Mouse (Mus musculus) frontal cortex, postnatal 25 days (tissue): Measurements from ENCODE around the gene Cdkn1c.

Source experiments
- DNase-seq, 2 experiments: peaks; one replicate each; pipeline ENCODE4 v3.0.0; 2022; ENCODE audit warnings: low spot score in 2 of 2

Gene Cdkn1c

GRCm38 (mm10) chr7:143473347-143474101, 12.7 kb upstream of the Cdkn1c start, which contains the start of gene Slc22a18:
Slc22a18 (plus strand) TSS chr7:143473736.
- no peak for DNase-seq

- DNase-seq, result peak; percentile 51 to 57
These were observed 9.1 kb upstream of the Cdkn1c start for GRCm38 (mm10) chr7:143469946-143470345.

- DNase-seq, result no peak
These were observed 6.9 kb upstream of the Cdkn1c start for GRCm38 (mm10) chr7:143467714-143468113.

GRCm38 (mm10) chr7:143466099-143466677, 5.3 kb upstream of the Cdkn1c start:
- DNase-seq, result peak; percentile 76 to 79

- DNase-seq, result no peak
These were observed 4.1 kb upstream of the Cdkn1c start for GRCm38 (mm10) chr7:143464811-143465560.

- DNase-seq, result peak; percentile 58 to 65
These were observed 3.1 kb upstream of the Cdkn1c start for GRCm38 (mm10) chr7:143463865-143464415.

- DNase-seq, result no peak
These were observed 1.7 kb upstream of the Cdkn1c start for GRCm38 (mm10) chr7:143462516-143462915.

GRCm38 (mm10) chr7:143461920-143462319, 1.1 kb upstream of the Cdkn1c start:
- DNase-seq, result no peak

- no peak for DNase-seq
These were observed 532 bp upstream of the Cdkn1c start for GRCm38 (mm10) chr7:143461294-143461870.

GRCm38 (mm10) chr7:143460217-143460834, 524 bp downstream of the Cdkn1c start:
- DNase-seq, result no peak

GRCm38 (mm10) chr7:143459332-143460211, 1.3 kb downstream of the Cdkn1c start:
- DNase-seq, result no peak

GRCm38 (mm10) chr7:143458963-143459331, 1.9 kb downstream of the Cdkn1c start:
- DNase-seq, result no peak

GRCm38 (mm10) chr7:143447130-143447529, 13.7 kb downstream of the Cdkn1c start:
- no peak for DNase-seq

- DNase-seq, result no peak
These were observed 15.0 kb downstream of the Cdkn1c start for GRCm38 (mm10) chr7:143445651-143446460.

GRCm38 (mm10) chr7:143444955-143445648, 15.7 kb downstream of the Cdkn1c start:
- DNase-seq, result no peak

GRCm38 (mm10) chr7:143444580-143444954, 16.3 kb downstream of the Cdkn1c start:
- DNase-seq, result no peak

- DNase-seq, result no peak
These were observed 21.9 kb downstream of the Cdkn1c start for GRCm38 (mm10) chr7:143438965-143439364.

- DNase-seq, result no peak
These were observed 22.8 kb downstream of the Cdkn1c start for GRCm38 (mm10) chr7:143437894-143438581.
